Mouse (Mus musculus): ENCODE measurements around the gene Cers6.
A peak's percentile ranks its signal among the peaks of the same experiment; 100 is the strongest.

Cers6 gene

GRCm38 (mm10) chr2:69015172-69015724 is 154.0 kb downstream of the Cers6 start:
- DNase-seq (ENCODE audit: extremely low read depth, low read depth), result no peak

- no peak for DNase-seq (ENCODE audit: extremely low read depth, low read depth)
Observed at GRCm38 (mm10) chr2:69015822-69016221, 154.6 kb downstream of the Cers6 start.

GRCm38 (mm10) chr2:69019026-69019565 is 157.9 kb downstream of the Cers6 start:
- DNase-seq (ENCODE audit: extremely low read depth, low read depth), result no peak

GRCm38 (mm10) chr2:69019821-69020489 is 158.7 kb downstream of the Cers6 start:
- no peak for DNase-seq (ENCODE audit: extremely low read depth, low read depth)

- no peak for DNase-seq (ENCODE audit: extremely low read depth, low read depth)
Observed at GRCm38 (mm10) chr2:69020636-69021310, 159.5 kb downstream of the Cers6 start.

- DNase-seq (ENCODE audit: extremely low read depth, low read depth), result no peak
Observed at GRCm38 (mm10) chr2:69021516-69021915, 160.3 kb downstream of the Cers6 start.

- DNase-seq (ENCODE audit: extremely low read depth, low read depth), result no peak
Observed at GRCm38 (mm10) chr2:69024856-69025255, 163.6 kb downstream of the Cers6 start.

GRCm38 (mm10) chr2:69032562-69032961 is 171.3 kb downstream of the Cers6 start:
- no peak for DNase-seq (ENCODE audit: extremely low read depth, low read depth)

GRCm38 (mm10) chr2:69035457-69035856 is 174.2 kb downstream of the Cers6 start:
- no peak for DNase-seq (ENCODE audit: extremely low read depth, low read depth)

- DNase-seq (ENCODE audit: extremely low read depth, low read depth), result no peak
Observed at GRCm38 (mm10) chr2:69037362-69037761, 176.1 kb downstream of the Cers6 start.

GRCm38 (mm10) chr2:69042327-69043106 is 181.3 kb downstream of the Cers6 start:
- no peak for DNase-seq (ENCODE audit: extremely low read depth, low read depth)

- peak; percentile 14 for DNase-seq (ENCODE audit: extremely low read depth, low read depth)
Observed at GRCm38 (mm10) chr2:69043431-69044118, 182.3 kb downstream of the Cers6 start.

- DNase-seq (ENCODE audit: extremely low read depth, low read depth), result no peak
Observed at GRCm38 (mm10) chr2:69045926-69046325, 184.7 kb downstream of the Cers6 start.

- DNase-seq (ENCODE audit: extremely low read depth, low read depth), result no peak
Observed at GRCm38 (mm10) chr2:69047297-69047696, 186.1 kb downstream of the Cers6 start.

GRCm38 (mm10) chr2:69047805-69048204 is 186.6 kb downstream of the Cers6 start:
- DNase-seq (ENCODE audit: extremely low read depth, low read depth), result no peak

GRCm38 (mm10) chr2:69049179-69049578 is 187.9 kb downstream of the Cers6 start:
- DNase-seq (ENCODE audit: extremely low read depth, low read depth), result no peak

- DNase-seq (ENCODE audit: extremely low read depth, low read depth), result no peak
Observed at GRCm38 (mm10) chr2:69050189-69050588, 188.9 kb downstream of the Cers6 start.

GRCm38 (mm10) chr2:69051596-69051995 is 190.4 kb downstream of the Cers6 start:
- no peak for DNase-seq (ENCODE audit: extremely low read depth, low read depth)

- DNase-seq (ENCODE audit: extremely low read depth, low read depth), result no peak
Observed at GRCm38 (mm10) chr2:69053210-69053858, 192.1 kb downstream of the Cers6 start.

GRCm38 (mm10) chr2:69054279-69054678 is 193.0 kb downstream of the Cers6 start:
- DNase-seq (ENCODE audit: extremely low read depth, low read depth), result no peak

- DNase-seq (ENCODE audit: extremely low read depth, low read depth), result no peak
Observed at GRCm38 (mm10) chr2:69055174-69055573, 193.9 kb downstream of the Cers6 start.

Data from MEL-GATA-1-ER (cell line).